Mouse (Mus musculus) heart, postnatal 10 days (tissue): ENCODE data around the gene Slc3a1. TPM values are rescaled to one million over a fixed set of nuclear protein-coding genes. Genes with fewer than 3 reads are reported as not detected.

ENCODE experiments used
- DNase-seq, 2 experiments: peaks; one replicate each; pipeline ENCODE4 v3.0.0; 2021
- intact Hi-C: fragments of 180-260 bp; cut with DNase I; formaldehyde crosslinking; loops from one replicate; pipeline ENCODE4 v1.15.1; 2025
- total RNA-seq, 2 experiments: library from RNA; stranded (reverse); gene quantifications; 2 replicates each; pipeline ENCODE4 v1.2.3; 2021

Gene Slc3a1
- total RNA-seq, 2 experiments from 2014 or later, result 0.17 TPM; not detected in 1

GRCm38 (mm10) chr17:85087591-85087990 lies 59.4 kb downstream of the Slc3a1 start:
- peak; percentile 43 to 54 for DNase-seq
- intact Hi-C loops, result loop anchor here (5.0 kb wide), 2 partner anchors 65 to 210 kb away; no protein-coding TSS in a partner anchor

GRCm38 (mm10) chr17:85088401-85088800 lies 60.2 kb downstream of the Slc3a1 start:
- intact Hi-C loops, result loop anchor here (5.0 kb wide), 2 partner anchors 66 to 211 kb away; no protein-coding TSS in a partner anchor
- no peak for DNase-seq

- intact Hi-C loops, result loop anchor here (5.0 kb wide), 2 partner anchors 67 to 212 kb away; no protein-coding TSS in a partner anchor
- no peak for DNase-seq
Observed at GRCm38 (mm10) chr17:85089011-85089410, 60.8 kb downstream of the Slc3a1 start.

GRCm38 (mm10) chr17:85089621-85090020 lies 61.4 kb downstream of the Slc3a1 start:
- intact Hi-C loops, result loop anchor here (5.0 kb wide), 4 partner anchors 67 to 302 kb away; partner anchors contain the start of gene Ppm1b
- DNase-seq, result no peak

- DNase-seq, result peak; percentile 97 to 98
- intact Hi-C loops, result loop anchor here (5.0 kb wide), 2 partner anchors 133 to 303 kb away; partner anchors contain the start of gene Ppm1b
Observed at GRCm38 (mm10) chr17:85090120-85091099, 62.2 kb downstream of the Slc3a1 start, which contains the start of the genes Prepl and Camkmt. Prepl (minus strand) TSS chr17:85090241. Camkmt (plus strand) TSS chr17:85090552.

GRCm38 (mm10) chr17:85091762-85092161 lies 63.6 kb downstream of the Slc3a1 start:
- intact Hi-C loops, result loop anchor here (5.0 kb wide), 2 partner anchors 134 to 304 kb away; partner anchors contain the start of gene Ppm1b
- no peak for DNase-seq

- no peak for DNase-seq
- intact Hi-C loops, result no loop called here
Observed at GRCm38 (mm10) chr17:85096396-85096795, 68.2 kb downstream of the Slc3a1 start.

- intact Hi-C loops, result no loop called here
- DNase-seq, result no peak
Observed at GRCm38 (mm10) chr17:85098677-85099323, 70.6 kb downstream of the Slc3a1 start.

GRCm38 (mm10) chr17:85100232-85100631 lies 72.1 kb downstream of the Slc3a1 start:
- intact Hi-C loops, result no loop called here
- no peak for DNase-seq

GRCm38 (mm10) chr17:85101751-85102150 lies 73.6 kb downstream of the Slc3a1 start:
- intact Hi-C loops, result no loop called here
- DNase-seq, result no peak

- intact Hi-C loops, result no loop called here
- DNase-seq, result no peak
Observed at GRCm38 (mm10) chr17:85103310-85103709, 75.1 kb downstream of the Slc3a1 start.

GRCm38 (mm10) chr17:85110640-85111039 lies 82.5 kb downstream of the Slc3a1 start:
- intact Hi-C loops, result loop anchor here (10.0 kb wide), 1 partner anchor 954 kb away; no protein-coding TSS in a partner anchor
- no peak for DNase-seq

GRCm38 (mm10) chr17:85113441-85113840 lies 85.3 kb downstream of the Slc3a1 start:
- DNase-seq, result no peak
- intact Hi-C loops, result loop anchor here (10.0 kb wide), 1 partner anchor 951 kb away; no protein-coding TSS in a partner anchor

Other genes with a start within 250 kb of the Slc3a1 start
- 100 to 1,000 TPM; 152 to 158 TPM for gene Lrpprc, start 237.6 kb upstream of the Slc3a1 start, total RNA-seq
- gene Ppm1b, start 71.6 kb upstream of the Slc3a1 start, total RNA-seq, result 10 to 100 TPM; 88.4 to 88.8 TPM
- 100 to 1,000 TPM; 121 to 129 TPM for gene Prepl, start 61.9 kb downstream of the Slc3a1 start, total RNA-seq
- gene Camkmt, start 62.2 kb downstream of the Slc3a1 start, total RNA-seq, result 1 to 10 TPM; 3.7 to 4.4 TPM